Mouse (Mus musculus): ENCODE data around the gene Ccl1. TPM values are rescaled to one million over a fixed set of nuclear protein-coding genes. Genes with fewer than 3 reads are reported as not detected.
A peak's percentile ranks its signal among the peaks of the same experiment; 100 is the strongest.

Ccl1 gene
- total and polyA plus RNA-seq, 2 experiments from 2014 or later, result not detected

- no peaks in the 10 kb centered on the region for H3K36me3 ChIP-seq (ENCODE audit: insufficient read depth, low read length)
- DNase-seq (ENCODE audit: low spot score) (peak; percentile 43), ATAC-seq (0 out of 2 replicates have a peak, but pooled peaks have one; percentile 55)
- H3K4me2 ChIP-seq (ENCODE audit: low read depth, low read length), result no peak overlapping the region
- no peak overlapping the region for H3K4me3 ChIP-seq (ENCODE audit: low read length)
- WGBS, result 52% methylated on average over 13 of the region's 13 CpGs
- H3K9me3 ChIP-seq (ENCODE audit: low read length), result no peaks in the 10 kb centered on the region
- H3K27me3 ChIP-seq (ENCODE audit: insufficient read depth, low read length), result no peaks in the 10 kb centered on the region
- no peak for TF ChIP-seq CTCF (IDR thresholded peaks at IDR 0.05; ENCODE audit: low read depth)
- H3K4me1 ChIP-seq (ENCODE audit: insufficient read depth, low read length), result no peaks in the 10 kb centered on the region
- no peak overlapping the region for H3K27ac ChIP-seq
- no peak overlapping the region for H3K9ac ChIP-seq (replicated peaks; ENCODE audit: low read length)
These were observed 115.5 kb downstream of the Ccl1 start for GRCm38 (mm10) chr11:82189782-82190563.

- no peaks in the 10 kb centered on the region for H3K36me3 ChIP-seq (ENCODE audit: insufficient read depth, low read length)
- H3K27me3 ChIP-seq (ENCODE audit: insufficient read depth, low read length), result no peaks in the 10 kb centered on the region
- H3K27ac ChIP-seq, result no peak overlapping the region
- WGBS, result 96% methylated on average over 3 of the region's 3 CpGs
- TF ChIP-seq CTCF (IDR thresholded peaks at IDR 0.05; ENCODE audit: low read depth), result no peak
- no peak for DNase-seq (ENCODE audit: low spot score)
- H3K9me3 ChIP-seq (ENCODE audit: low read length), result no peaks in the 10 kb centered on the region
- H3K4me1 ChIP-seq (ENCODE audit: insufficient read depth, low read length), result no peaks in the 10 kb centered on the region
- ATAC-seq, result no peak
- H3K4me3 ChIP-seq (ENCODE audit: low read length), result no peak overlapping the region
- H3K9ac ChIP-seq (replicated peaks; ENCODE audit: low read length), result no peak overlapping the region
- H3K4me2 ChIP-seq (ENCODE audit: low read depth, low read length), result no peak overlapping the region
These were observed 119.8 kb downstream of the Ccl1 start for GRCm38 (mm10) chr11:82185684-82186083.

- H3K27ac ChIP-seq, result no peak overlapping the region
- 52% methylated on average over 6 of the region's 6 CpGs for WGBS
- no peak overlapping the region for H3K4me3 ChIP-seq (ENCODE audit: low read length)
- no peaks in the 10 kb centered on the region for H3K27me3 ChIP-seq (ENCODE audit: insufficient read depth, low read length)
- no peak for DNase-seq (ENCODE audit: low spot score)
- no peak for ATAC-seq
- H3K9ac ChIP-seq (replicated peaks; ENCODE audit: low read length), result no peak overlapping the region
- H3K4me2 ChIP-seq (ENCODE audit: low read depth, low read length), result no peak overlapping the region
- H3K36me3 ChIP-seq (ENCODE audit: insufficient read depth, low read length), result no peaks in the 10 kb centered on the region
- no peak for TF ChIP-seq CTCF (IDR thresholded peaks at IDR 0.05; ENCODE audit: low read depth)
- no peaks in the 10 kb centered on the region for H3K9me3 ChIP-seq (ENCODE audit: low read length)
- no peaks in the 10 kb centered on the region for H3K4me1 ChIP-seq (ENCODE audit: insufficient read depth, low read length)
These were observed 122.1 kb downstream of the Ccl1 start for GRCm38 (mm10) chr11:82183281-82183935.

GRCm38 (mm10) chr11:82182401-82182800, 123.1 kb downstream of the Ccl1 start:
- no peaks in the 10 kb centered on the region for H3K9me3 ChIP-seq (ENCODE audit: low read length)
- DNase-seq (ENCODE audit: low spot score), result no peak
- no peak for ATAC-seq
- no peak overlapping the region for H3K4me3 ChIP-seq (ENCODE audit: low read length)
- no peak overlapping the region for H3K27ac ChIP-seq
- H3K27me3 ChIP-seq (ENCODE audit: insufficient read depth, low read length), result no peaks in the 10 kb centered on the region
- H3K36me3 ChIP-seq (ENCODE audit: insufficient read depth, low read length), result no peaks in the 10 kb centered on the region
- H3K4me2 ChIP-seq (ENCODE audit: low read depth, low read length), result no peak overlapping the region
- no peaks in the 10 kb centered on the region for H3K4me1 ChIP-seq (ENCODE audit: insufficient read depth, low read length)
- 79% methylated on average over 6 of the region's 6 CpGs for WGBS
- no peak overlapping the region for H3K9ac ChIP-seq (replicated peaks; ENCODE audit: low read length)
- no peak for TF ChIP-seq CTCF (IDR thresholded peaks at IDR 0.05; ENCODE audit: low read depth)

GRCm38 (mm10) chr11:82181331-82181730, 124.2 kb downstream of the Ccl1 start:
- no peaks in the 10 kb centered on the region for H3K36me3 ChIP-seq (ENCODE audit: insufficient read depth, low read length)
- no peak overlapping the region for H3K9ac ChIP-seq (replicated peaks; ENCODE audit: low read length)
- no peaks in the 10 kb centered on the region for H3K27me3 ChIP-seq (ENCODE audit: insufficient read depth, low read length)
- H3K4me1 ChIP-seq (ENCODE audit: insufficient read depth, low read length), result no peaks in the 10 kb centered on the region
- DNase-seq (ENCODE audit: low spot score) (peak; percentile 62), ATAC-seq (no peak)
- TF ChIP-seq CTCF (IDR thresholded peaks at IDR 0.05; ENCODE audit: low read depth), result no peak
- H3K27ac ChIP-seq, result no peak overlapping the region
- no peak overlapping the region for H3K4me3 ChIP-seq (ENCODE audit: low read length)
- no peaks in the 10 kb centered on the region for H3K9me3 ChIP-seq (ENCODE audit: low read length)
- H3K4me2 ChIP-seq (ENCODE audit: low read depth, low read length), result no peak overlapping the region
- 33% methylated on average over 8 of the region's 8 CpGs for WGBS

GRCm38 (mm10) chr11:82178161-82178560, 127.3 kb downstream of the Ccl1 start:
- Histone ChIP-seq H3K4me2 (ENCODE audit: low read depth, low read length) (no peak overlapping the region), H3K4me1 (ENCODE audit: insufficient read depth, low read length) (no peaks in the 10 kb centered on the region), H3K36me3 (ENCODE audit: insufficient read depth, low read length) (no peaks in the 10 kb centered on the region), H3K9me3 (ENCODE audit: low read length) (no peaks in the 10 kb centered on the region), H3K27me3 (ENCODE audit: insufficient read depth, low read length) (no peaks in the 10 kb centered on the region), H3K4me3 (ENCODE audit: low read length) (no peak overlapping the region), H3K9ac (replicated peaks; ENCODE audit: low read length) (no peak overlapping the region), H3K27ac (no peak overlapping the region)
- DNase-seq (ENCODE audit: low spot score) (no peak), ATAC-seq (no peak; the same call in 1 of the 2 replicates)
- no peak for TF ChIP-seq CTCF (IDR thresholded peaks at IDR 0.05; ENCODE audit: low read depth)
- WGBS, result 75% methylated on average over 5 of the region's 5 CpGs

- Histone ChIP-seq H3K27ac (no peak overlapping the region), H3K4me3 (ENCODE audit: low read length) (no peak overlapping the region), H3K9ac (replicated peaks; ENCODE audit: low read length) (no peak overlapping the region), H3K36me3 (ENCODE audit: insufficient read depth, low read length) (no peaks in the 10 kb centered on the region), H3K4me1 (ENCODE audit: insufficient read depth, low read length) (no peaks in the 10 kb centered on the region), H3K9me3 (ENCODE audit: low read length) (no peaks in the 10 kb centered on the region), H3K27me3 (ENCODE audit: insufficient read depth, low read length) (no peaks in the 10 kb centered on the region), H3K4me2 (ENCODE audit: low read depth, low read length) (no peak overlapping the region)
- DNase-seq (ENCODE audit: low spot score), result peak; percentile 92
- 22% methylated on average over 5 of the region's 5 CpGs for WGBS
- peak; percentile 69 for ATAC-seq
- peak; percentile 88 for TF ChIP-seq CTCF (IDR thresholded peaks at IDR 0.05; ENCODE audit: low read depth)
These were observed 127.8 kb downstream of the Ccl1 start for GRCm38 (mm10) chr11:82177711-82178110.
